Mouse (Mus musculus): Measurements from ENCODE around the gene Crtc3. TPM values are rescaled to one million over a fixed set of nuclear protein-coding genes. Genes with fewer than 3 reads are reported as not detected.

Gene Crtc3
- polyA plus RNA-seq, 1 experiment from 2014 or later = 15.5 TPM

GRCm38 (mm10) chr7:80558572-80558971 is 130.1 kb downstream of the Crtc3 start:
- no peak overlapping the region for H3K27ac ChIP-seq (ENCODE audit: low read depth, low read length)
- no peaks in the 10 kb centered on the region for H3K36me3 ChIP-seq (ENCODE audit: control insufficient read depth, insufficient read depth, low read length)
- H3K27me3 ChIP-seq (ENCODE audit: control insufficient read depth, insufficient read depth, low read length) = no peaks in the 10 kb centered on the region
- WGBS = 76% methylated on average over 5 of the region's 5 CpGs
- ATAC-seq (replicated peaks; ENCODE audit: low FRiP score) (no peak), DNase-seq (ENCODE audit: low spot score) (no peak)
- H3K9me3 ChIP-seq (ENCODE audit: control insufficient read depth, low read length) = no peaks in the 10 kb centered on the region
- H3K4me1 ChIP-seq (replicated peaks; ENCODE audit: control insufficient read depth, insufficient read depth, low read length) = no peaks in the 10 kb centered on the region
- no peak overlapping the region for H3K9ac ChIP-seq (ENCODE audit: low read length)
- H3K4me3 ChIP-seq (ENCODE audit: low read depth, low read length) = no peak overlapping the region
- no peak overlapping the region for H3K4me2 ChIP-seq (ENCODE audit: low read depth, low read length, severe bottlenecking)

- no peaks in the 10 kb centered on the region for H3K36me3 ChIP-seq (ENCODE audit: control insufficient read depth, insufficient read depth, low read length)
- ATAC-seq (replicated peaks; ENCODE audit: low FRiP score) = no peak
- no peaks in the 10 kb centered on the region for H3K9me3 ChIP-seq (ENCODE audit: control insufficient read depth, low read length)
- no peaks in the 10 kb centered on the region for H3K27me3 ChIP-seq (ENCODE audit: control insufficient read depth, insufficient read depth, low read length)
- WGBS = 70% methylated on average over 8 of the region's 8 CpGs
- H3K27ac ChIP-seq (ENCODE audit: low read depth, low read length) = no peak overlapping the region
- H3K4me1 ChIP-seq (replicated peaks; ENCODE audit: control insufficient read depth, insufficient read depth, low read length) = no peaks in the 10 kb centered on the region
- H3K4me2 ChIP-seq (ENCODE audit: low read depth, low read length, severe bottlenecking) = no peak overlapping the region
- H3K9ac ChIP-seq (ENCODE audit: low read length) = no peak overlapping the region
- DNase-seq (ENCODE audit: low spot score) = no peak
- H3K4me3 ChIP-seq (ENCODE audit: low read depth, low read length) = no peak overlapping the region
These were observed 130.6 kb downstream of the Crtc3 start for GRCm38 (mm10) chr7:80558101-80558500.

GRCm38 (mm10) chr7:80557161-80557560 is 131.5 kb downstream of the Crtc3 start:
- ATAC-seq (replicated peaks; ENCODE audit: low FRiP score) = no peak
- 90% methylated on average over 4 of the region's 4 CpGs for WGBS

GRCm38 (mm10) chr7:80556166-80556565 is 132.5 kb downstream of the Crtc3 start:
- H3K4me2 ChIP-seq (ENCODE audit: low read depth, low read length, severe bottlenecking) = no peak overlapping the region
- no peak for ATAC-seq (replicated peaks; ENCODE audit: low FRiP score)

More at GRCm38 (mm10) chr7:80557161-80557560, 131.5 kb downstream of the Crtc3 start:
- no peaks in the 10 kb centered on the region for H3K36me3 ChIP-seq (ENCODE audit: control insufficient read depth, insufficient read depth, low read length)
- H3K4me1 ChIP-seq (replicated peaks; ENCODE audit: control insufficient read depth, insufficient read depth, low read length) = no peaks in the 10 kb centered on the region
- no peak overlapping the region for H3K9ac ChIP-seq (ENCODE audit: low read length)
- no peak overlapping the region for H3K4me2 ChIP-seq (ENCODE audit: low read depth, low read length, severe bottlenecking)
- no peak overlapping the region for H3K4me3 ChIP-seq (ENCODE audit: low read depth, low read length)
- H3K9me3 ChIP-seq (ENCODE audit: control insufficient read depth, low read length) = no peaks in the 10 kb centered on the region
- no peak for DNase-seq (ENCODE audit: low spot score)
- H3K27me3 ChIP-seq (ENCODE audit: control insufficient read depth, insufficient read depth, low read length) = no peaks in the 10 kb centered on the region
- no peak overlapping the region for H3K27ac ChIP-seq (ENCODE audit: low read depth, low read length)

GRCm38 (mm10) chr7:80555146-80555545 is 133.5 kb downstream of the Crtc3 start:
- no peaks in the 10 kb centered on the region for H3K27me3 ChIP-seq (ENCODE audit: control insufficient read depth, insufficient read depth, low read length)
- no peaks in the 10 kb centered on the region for H3K36me3 ChIP-seq (ENCODE audit: control insufficient read depth, insufficient read depth, low read length)
- no peak overlapping the region for H3K4me3 ChIP-seq (ENCODE audit: low read depth, low read length)
- WGBS = 78% methylated on average over 3 of the region's 3 CpGs
- no peak overlapping the region for H3K4me2 ChIP-seq (ENCODE audit: low read depth, low read length, severe bottlenecking)
- H3K4me1 ChIP-seq (replicated peaks; ENCODE audit: control insufficient read depth, insufficient read depth, low read length) = no peaks in the 10 kb centered on the region
- no peak overlapping the region for H3K9ac ChIP-seq (ENCODE audit: low read length)
- H3K27ac ChIP-seq (ENCODE audit: low read depth, low read length) = no peak overlapping the region
- DNase-seq (ENCODE audit: low spot score) (no peak), ATAC-seq (replicated peaks; ENCODE audit: low FRiP score) (no peak)
- H3K9me3 ChIP-seq (ENCODE audit: control insufficient read depth, low read length) = no peaks in the 10 kb centered on the region

More at GRCm38 (mm10) chr7:80556166-80556565, 132.5 kb downstream of the Crtc3 start:
- Histone ChIP-seq H3K27me3 (ENCODE audit: control insufficient read depth, insufficient read depth, low read length) (no peaks in the 10 kb centered on the region), H3K9ac (ENCODE audit: low read length) (no peak overlapping the region), H3K27ac (ENCODE audit: low read depth, low read length) (no peak overlapping the region), H3K9me3 (ENCODE audit: control insufficient read depth, low read length) (no peaks in the 10 kb centered on the region), H3K4me1 (replicated peaks; ENCODE audit: control insufficient read depth, insufficient read depth, low read length) (no peaks in the 10 kb centered on the region), H3K36me3 (ENCODE audit: control insufficient read depth, insufficient read depth, low read length) (no peaks in the 10 kb centered on the region), H3K4me3 (ENCODE audit: low read depth, low read length) (no peak overlapping the region)
- no peak for DNase-seq (ENCODE audit: low spot score)
- 84% methylated on average over 3 of the region's 3 CpGs for WGBS

- H3K36me3 ChIP-seq (ENCODE audit: control insufficient read depth, insufficient read depth, low read length) = no peaks in the 10 kb centered on the region
- no peak overlapping the region for H3K4me3 ChIP-seq (ENCODE audit: low read depth, low read length)
- no peaks in the 10 kb centered on the region for H3K27me3 ChIP-seq (ENCODE audit: control insufficient read depth, insufficient read depth, low read length)
- no peak overlapping the region for H3K4me2 ChIP-seq (ENCODE audit: low read depth, low read length, severe bottlenecking)
- H3K9me3 ChIP-seq (ENCODE audit: control insufficient read depth, low read length) = no peaks in the 10 kb centered on the region
- no peaks in the 10 kb centered on the region for H3K4me1 ChIP-seq (replicated peaks; ENCODE audit: control insufficient read depth, insufficient read depth, low read length)
- no peak for DNase-seq (ENCODE audit: low spot score)
- no peak overlapping the region for H3K27ac ChIP-seq (ENCODE audit: low read depth, low read length)
- H3K9ac ChIP-seq (ENCODE audit: low read length) = no peak overlapping the region
- 78% methylated on average over 22 of the region's 22 CpGs for WGBS
- no peak for ATAC-seq (replicated peaks; ENCODE audit: low FRiP score)
These were observed 134.3 kb downstream of the Crtc3 start for GRCm38 (mm10) chr7:80554180-80555021.

GRCm38 (mm10) chr7:80548513-80549260 is 140.0 kb downstream of the Crtc3 start:
- DNase-seq (ENCODE audit: low spot score) (no peak), ATAC-seq (replicated peaks; ENCODE audit: low FRiP score) (no peak)
- Histone ChIP-seq H3K9me3 (ENCODE audit: control insufficient read depth, low read length) (no peaks in the 10 kb centered on the region), H3K27ac (ENCODE audit: low read depth, low read length) (no peak overlapping the region), H3K4me2 (ENCODE audit: low read depth, low read length, severe bottlenecking) (no peak overlapping the region), H3K36me3 (ENCODE audit: control insufficient read depth, insufficient read depth, low read length) (no peaks in the 10 kb centered on the region), H3K4me1 (replicated peaks; ENCODE audit: control insufficient read depth, insufficient read depth, low read length) (no peaks in the 10 kb centered on the region), H3K4me3 (ENCODE audit: low read depth, low read length) (no peak overlapping the region), H3K27me3 (ENCODE audit: control insufficient read depth, insufficient read depth, low read length) (no peaks in the 10 kb centered on the region), H3K9ac (ENCODE audit: low read length) (no peak overlapping the region)
- 80% methylated on average over 7 of the region's 7 CpGs for WGBS

- Histone ChIP-seq H3K4me2 (ENCODE audit: low read depth, low read length, severe bottlenecking) (no peak overlapping the region), H3K4me1 (replicated peaks; ENCODE audit: control insufficient read depth, insufficient read depth, low read length) (no peaks in the 10 kb centered on the region), H3K36me3 (ENCODE audit: control insufficient read depth, insufficient read depth, low read length) (no peaks in the 10 kb centered on the region), H3K27ac (ENCODE audit: low read depth, low read length) (no peak overlapping the region), H3K9ac (ENCODE audit: low read length) (no peak overlapping the region), H3K4me3 (ENCODE audit: low read depth, low read length) (no peak overlapping the region), H3K9me3 (ENCODE audit: control insufficient read depth, low read length) (no peaks in the 10 kb centered on the region), H3K27me3 (ENCODE audit: control insufficient read depth, insufficient read depth, low read length) (no peaks in the 10 kb centered on the region)
- WGBS = 83% methylated on average over 7 of the region's 7 CpGs
- DNase-seq (ENCODE audit: low spot score) (no peak), ATAC-seq (replicated peaks; ENCODE audit: low FRiP score) (no peak)
These were observed 146.4 kb downstream of the Crtc3 start for GRCm38 (mm10) chr7:80542139-80542831.

All from forebrain, embryonic 11.5 days (tissue).